Mouse (Mus musculus): ENCODE results near the gene Klrb1b.

The Klrb1b gene

GRCm38 (mm10) chr6:128826132-128826531 is at the start of gene Klrb1b, which contains the start of gene Gm44511:
TSS of gene Klrb1b (minus strand) at chr6:128826331.
TSS of gene Gm44511 (minus strand) at chr6:128826315.
- no peak for DNase-seq (ENCODE audit: inconsistent ontology term)

- no peak for DNase-seq (ENCODE audit: inconsistent ontology term)
Measured at GRCm38 (mm10) chr6:128871910-128872610, 45.9 kb upstream of the Klrb1b start.

GRCm38 (mm10) chr6:128868861-128869260 is 42.7 kb upstream of the Klrb1b start:
- no peak for DNase-seq (ENCODE audit: inconsistent ontology term)

GRCm38 (mm10) chr6:128857976-128858375 is 31.8 kb upstream of the Klrb1b start:
- no peak for DNase-seq (ENCODE audit: inconsistent ontology term)

GRCm38 (mm10) chr6:128856250-128856649 is 30.1 kb upstream of the Klrb1b start:
- DNase-seq (ENCODE audit: inconsistent ontology term): peak; percentile 71

- DNase-seq (ENCODE audit: inconsistent ontology term): no peak
Measured at GRCm38 (mm10) chr6:128855477-128855876, 29.3 kb upstream of the Klrb1b start.

GRCm38 (mm10) chr6:128854895-128855294 is 28.8 kb upstream of the Klrb1b start:
- DNase-seq (ENCODE audit: inconsistent ontology term): no peak

- peak; percentile 50 for DNase-seq (ENCODE audit: inconsistent ontology term)
Measured at GRCm38 (mm10) chr6:128854024-128854820, 28.1 kb upstream of the Klrb1b start.

- DNase-seq (ENCODE audit: inconsistent ontology term): no peak
Measured at GRCm38 (mm10) chr6:128852766-128853165, 26.6 kb upstream of the Klrb1b start.

GRCm38 (mm10) chr6:128851151-128851550 is 25.0 kb upstream of the Klrb1b start:
- DNase-seq (ENCODE audit: inconsistent ontology term): no peak

- DNase-seq (ENCODE audit: inconsistent ontology term): no peak
Measured at GRCm38 (mm10) chr6:128850671-128851070, 24.5 kb upstream of the Klrb1b start.

- peak; percentile 60 for DNase-seq (ENCODE audit: inconsistent ontology term)
Measured at GRCm38 (mm10) chr6:128849902-128850301, 23.8 kb upstream of the Klrb1b start.

- no peak for DNase-seq (ENCODE audit: inconsistent ontology term)
Measured at GRCm38 (mm10) chr6:128847401-128847800, 21.3 kb upstream of the Klrb1b start.

- no peak for DNase-seq (ENCODE audit: inconsistent ontology term)
Measured at GRCm38 (mm10) chr6:128845998-128846542, 19.9 kb upstream of the Klrb1b start.

GRCm38 (mm10) chr6:128845319-128845979 is 19.3 kb upstream of the Klrb1b start:
- DNase-seq (ENCODE audit: inconsistent ontology term): peak; percentile 70

GRCm38 (mm10) chr6:128844586-128845080 is 18.5 kb upstream of the Klrb1b start:
- DNase-seq (ENCODE audit: inconsistent ontology term): no peak

GRCm38 (mm10) chr6:128844131-128844530 is 18.0 kb upstream of the Klrb1b start:
- no peak for DNase-seq (ENCODE audit: inconsistent ontology term)

GRCm38 (mm10) chr6:128843479-128843992 is 17.4 kb upstream of the Klrb1b start:
- DNase-seq (ENCODE audit: inconsistent ontology term): peak; percentile 81

- peak; percentile 96 for DNase-seq (ENCODE audit: inconsistent ontology term)
Measured at GRCm38 (mm10) chr6:128842945-128843478, 16.9 kb upstream of the Klrb1b start.

GRCm38 (mm10) chr6:128842356-128842944 is 16.3 kb upstream of the Klrb1b start:
- DNase-seq (ENCODE audit: inconsistent ontology term): no peak
